Mouse (Mus musculus): Measurements from ENCODE around the gene Mertk.

Mertk gene

GRCm38 (mm10) chr2:128818956-128819643, 120.3 kb downstream of the Mertk start:
- peak; percentile 24 for DNase-seq (ENCODE audit: low spot score)

- DNase-seq (ENCODE audit: low spot score): no peak
Observed at GRCm38 (mm10) chr2:128820631-128821030, 121.9 kb downstream of the Mertk start.

- DNase-seq (ENCODE audit: low spot score): no peak
Observed at GRCm38 (mm10) chr2:128823893-128824292, 125.1 kb downstream of the Mertk start.

GRCm38 (mm10) chr2:128827787-128828186, 129.0 kb downstream of the Mertk start:
- DNase-seq (ENCODE audit: low spot score): no peak

- DNase-seq (ENCODE audit: low spot score): no peak
Observed at GRCm38 (mm10) chr2:128832611-128833010, 133.9 kb downstream of the Mertk start.

GRCm38 (mm10) chr2:128833035-128833434, 134.3 kb downstream of the Mertk start:
- DNase-seq (ENCODE audit: low spot score): no peak

- DNase-seq (ENCODE audit: low spot score): no peak
Observed at GRCm38 (mm10) chr2:128833435-128833834, 134.7 kb downstream of the Mertk start.

- no peak for DNase-seq (ENCODE audit: low spot score)
Observed at GRCm38 (mm10) chr2:128837531-128837930, 138.8 kb downstream of the Mertk start.

- DNase-seq (ENCODE audit: low spot score): no peak
Observed at GRCm38 (mm10) chr2:128838611-128839010, 139.9 kb downstream of the Mertk start.

GRCm38 (mm10) chr2:128839501-128839900, 140.7 kb downstream of the Mertk start:
- DNase-seq (ENCODE audit: low spot score): no peak

- no peak for DNase-seq (ENCODE audit: low spot score)
Observed at GRCm38 (mm10) chr2:128842437-128842836, 143.7 kb downstream of the Mertk start.

- DNase-seq (ENCODE audit: low spot score): no peak
Observed at GRCm38 (mm10) chr2:128850036-128850435, 151.3 kb downstream of the Mertk start.
